8 mouse cellular contexts compared by ENCODE assay signal in genomic region chr9:120935634-120935922, GRCm38 (mm10). TPM values are rescaled to one million over a fixed set of nuclear protein-coding genes. Genes with fewer than 3 reads are reported as not detected.
DNase-seq lines count a peak whose midpoint lies in the region; ATAC-seq and TF ChIP-seq lines count a peak whose summit lies in the region.

No protein-coding gene starts in this region.

- H3K4me3 ChIP-seq in lung, adult 2 months (replicated peaks; ENCODE audit: extremely low read depth, low read depth, low read length), result peak overlapping the region; percentile 85
- H3K4me3 ChIP-seq in embryonic facial prominence, embryonic 14.5 days (ENCODE audit: low read depth, low read length), result peak overlapping the region; percentile 78
- H3K4me3 ChIP-seq in limb, embryonic 14.5 days (replicated peaks; ENCODE audit: low read length), result peak overlapping the region; percentile 89
- peak overlapping the region; percentile 14; the same call in 1 of the 2 replicates for H3K4me3 ChIP-seq in olfactory bulb, adult 2 months (ENCODE audit: insufficient read depth, low read depth, low read length)

- no peaks in the 10 kb centered on the region for H3K27me3 ChIP-seq in embryonic facial prominence, embryonic 14.5 days (replicated peaks; ENCODE audit: control insufficient read depth, insufficient read depth, low read length)
- no peaks in the 10 kb centered on the region for H3K27me3 ChIP-seq in limb, embryonic 14.5 days (ENCODE audit: control insufficient read depth, insufficient read depth, low read length)

- no peak for DNase-seq in lung, adult 2 months
- DNase-seq in lung, postnatal 25 days (ENCODE audit: low spot score), result no peak
- no peak for DNase-seq in embryonic facial prominence, embryonic 14.5 days (ENCODE audit: low spot score)
- no peak for DNase-seq in limb, embryonic 14.5 days (ENCODE audit: low spot score)
- no peak for DNase-seq in left cerebral cortex, postnatal 25 days (ENCODE audit: low spot score in 2 of 2)
- no peak for DNase-seq in B cell, adult 2 months
- DNase-seq in left cerebral cortex, postnatal 4 days, result no peak

- H3K4me1 ChIP-seq in lung, adult 2 months (ENCODE audit: control insufficient read depth, insufficient read depth, low read length), result peaks cover 40% of the 10 kb centered on the region
- peaks cover 35% of the 10 kb centered on the region for H3K4me1 ChIP-seq in embryonic facial prominence, embryonic 14.5 days (ENCODE audit: control insufficient read depth, insufficient read depth, low read length)
- peaks cover 41% of the 10 kb centered on the region for H3K4me1 ChIP-seq in limb, embryonic 14.5 days (ENCODE audit: control insufficient read depth, insufficient read depth, low read length)
- H3K4me1 ChIP-seq in olfactory bulb, adult 2 months (ENCODE audit: control insufficient read depth, insufficient read depth, low read length), result peaks cover 11% of the 10 kb centered on the region

- WGBS in lung, adult 2 months, result 2% methylated on average over 4 of the region's 4 CpGs
- 7% methylated on average over 4 of the region's 4 CpGs for WGBS in embryonic facial prominence, embryonic 14.5 days
- 1% methylated on average over 4 of the region's 4 CpGs for WGBS in limb, embryonic 14.5 days
- WGBS in olfactory bulb, adult 2 months, result 11% methylated on average over 4 of the region's 4 CpGs

- H3K9ac ChIP-seq in embryonic facial prominence, embryonic 14.5 days (ENCODE audit: low read depth, low read length), result peak overlapping the region; percentile 94
- peak overlapping the region; percentile 92 for H3K9ac ChIP-seq in limb, embryonic 14.5 days (ENCODE audit: low read depth, low read length, severe bottlenecking)

- peak overlapping the region; percentile 95 for H3K4me2 ChIP-seq in embryonic facial prominence, embryonic 14.5 days (ENCODE audit: low read depth, low read length)
- peak overlapping the region; percentile 61 for H3K4me2 ChIP-seq in limb, embryonic 14.5 days (replicated peaks; ENCODE audit: low read depth, low read length, severe bottlenecking)

- intact Hi-C loops in left cerebral cortex, postnatal 25 days (cut with DNase I), result loop anchor here (5.0 kb wide), 1 partner anchor 158 kb away; no protein-coding TSS in a partner anchor
- intact Hi-C loops in left cerebral cortex, postnatal 4 days (cut with DNase I), result loop anchor here (2.0 to 10.0 kb wide), 2 partner anchors 161 to 337 kb away; no protein-coding TSS in a partner anchor

- 0 out of 2 replicates have a peak overlapping the region, but pooled peaks have one; percentile 96 for H3K27ac ChIP-seq in embryonic facial prominence, embryonic 14.5 days (replicated peaks; ENCODE audit: low read depth, low read length)
- H3K27ac ChIP-seq in limb, embryonic 14.5 days (replicated peaks; ENCODE audit: low read depth, low read length), result 0 out of 2 replicates have a peak overlapping the region, but pooled peaks have one; percentile 35
- H3K27ac ChIP-seq in olfactory bulb, adult 2 months (ENCODE audit: insufficient read depth, low read depth, low read length), result no peak overlapping the region

- TF ChIP-seq POLR2A in lung, adult 2 months (IDR thresholded peaks at IDR 0.05; ENCODE audit: borderline replicate concordance, extremely low read depth, low read depth, low read length), result no peak
- no peak for TF ChIP-seq POLR2A in limb, embryonic 14.5 days (IDR thresholded peaks at IDR 0.05; ENCODE audit: borderline replicate concordance, extremely low read depth, insufficient read depth, insufficient read length)
- TF ChIP-seq POLR2A in olfactory bulb, adult 2 months (IDR thresholded peaks at IDR 0.05; ENCODE audit: insufficient read depth, low read depth, low read length), result no peak

- no peak for ATAC-seq in embryonic facial prominence, embryonic 14.5 days (ENCODE audit: low read depth)
- no peak for ATAC-seq in limb, embryonic 14.5 days (ENCODE audit: low FRiP score, low read depth)

- peaks cover 3% of the 10 kb centered on the region for H3K36me3 ChIP-seq in embryonic facial prominence, embryonic 14.5 days (ENCODE audit: control insufficient read depth, insufficient read depth, low read length)
- peaks cover 12% of the 10 kb centered on the region; the same call in 1 of the 2 replicates for H3K36me3 ChIP-seq in limb, embryonic 14.5 days (ENCODE audit: control insufficient read depth, insufficient read depth, low read length)

- TF ChIP-seq CTCF in lung, adult 2 months (IDR thresholded peaks at IDR 0.05; ENCODE audit: insufficient read depth, low read length), result no peak
- TF ChIP-seq CTCF in olfactory bulb, adult 2 months (IDR thresholded peaks at IDR 0.05; ENCODE audit: insufficient read depth, low read depth, low read length), result no peak

- H3K9me3 ChIP-seq in embryonic facial prominence, embryonic 14.5 days (ENCODE audit: control insufficient read depth, low read length), result no peaks in the 10 kb centered on the region
- H3K9me3 ChIP-seq in limb, embryonic 14.5 days (ENCODE audit: control insufficient read depth, low read length), result no peaks in the 10 kb centered on the region

RNA-seq across cellular contexts. Expression of gene Ctnnb1, which starts 6.6 kb away (rescaled TPM):
- polyA plus RNA-seq in lung, adult 2 months (2012; rRNA removed), result 149 and 203 TPM in 2 replicates
- 716 and 779 TPM in 2 replicates for polyA plus RNA-seq in embryonic facial prominence, embryonic 14.5 days (2014; fragmentation: Nextera tagmentation; extraction: Ambion mirVana)
- polyA plus RNA-seq in limb, embryonic 14.5 days (2012; rRNA removed), result 486 and 502 TPM in 2 replicates
- 783 and 809 TPM in 2 replicates for polyA plus RNA-seq in limb, embryonic 14.5 days (2014; fragmentation: Nextera tagmentation; extraction: Ambion mirVana)
- polyA plus RNA-seq in olfactory bulb, adult 2 months (2012; ENCODE audit: insufficient read depth, insufficient read length, low replicate concordance, missing spikeins), result 444 TPM in 1 of 2 replicates, not detected in the other
- 100 to 1,000 TPM; 590 to 599 TPM for total RNA-seq in left cerebral cortex, postnatal 25 days (2021)
- total RNA-seq in left cerebral cortex, postnatal 4 days (2021), result 100 to 1,000 TPM; 697 to 735 TPM

Comparison
In these comparisons a context has a peak if more than half of its experiments do, and no peak if none do; other contexts are left out.
1. H3K4me3 ChIP-seq: peak in every context shown above with its lines; median percentile 89 in limb, embryonic 14.5 days; 85 in lung, adult 2 months; 78 in embryonic facial prominence, embryonic 14.5 days; 14 in olfactory bulb, adult 2 months.